Mouse (Mus musculus) cerebellum, adult 2 months (tissue): ENCODE measurements at regions not wholly inside any gene's neighbourhood (a gene's known extent, or its start where the extent isn't known, plus 50 kb on each side); places are given as distances from the start of the nearest gene placed in this dataset.

Experiments used
- DNase-seq, 2 experiments: peaks; one replicate each; pipeline ENCODE4 v3.0.0; 2021
- H3K27ac ChIP-seq: fragments of 200-500 bp; 2 replicates; pipeline ENCODE4 v1.5.1; 2012; ENCODE audit warnings: low read length, control low read depth, inconsistent platforms; ENCODE audit not compliant: insufficient read depth
- H3K27me3 ChIP-seq: fragments of 200-500 bp; 2 replicates; pipeline ENCODE4 v1.6.1; 2012; ENCODE audit warnings: inconsistent platforms, mild to moderate bottlenecking, low read length, moderate library complexity; ENCODE audit not compliant: control insufficient read depth, insufficient read depth
- H3K4me1 ChIP-seq: fragments of 200-500 bp; 2 replicates; pipeline ENCODE4 v1.6.1; 2011; ENCODE audit warnings: low read length; ENCODE audit not compliant: control insufficient read depth, insufficient read depth
- H3K4me3 ChIP-seq: fragments of 200-500 bp; replicated peaks from 2 replicates; pipeline ENCODE3; 2011; ENCODE audit warnings: mild to moderate bottlenecking, low read depth, low read length, control low read depth; ENCODE audit not compliant: insufficient read depth
- CTCF ChIP-seq: fragments of 200-500 bp; IDR thresholded peaks from 2 replicates; pipeline ENCODE4 v1.5.1; 2011; ENCODE audit warnings: low read depth, mild to moderate bottlenecking, control low read depth, low read length, moderate library complexity, borderline replicate concordance; ENCODE audit not compliant: insufficient read depth
- POLR2A ChIP-seq: fragments of 200-500 bp; IDR thresholded peaks from 2 replicates; pipeline ENCODE4 v1.6.1; 2011; ENCODE audit warnings: low read length, control low read depth, borderline replicate concordance; ENCODE audit not compliant: insufficient read depth
- WGBS: fragments of 180-500 bp; shearing (Covaris S2); methylation state at CpG from one replicate; pipeline ENCODE4 v1.1.7; 2018; 5-methylcytosine and 5-hydroxymethylcytosine counted together

- no peak overlapping the region for H3K27ac ChIP-seq
- no peaks in the 10 kb centered on the region for H3K27me3 ChIP-seq
- no peak overlapping the region for H3K4me3 ChIP-seq
- WGBS, result 56% methylated on average over 9 of the region's 9 CpGs
- no peak for TF ChIP-seq POLR2A
- no peak for TF ChIP-seq CTCF
- DNase-seq, result no peak
- no peaks in the 10 kb centered on the region for H3K4me1 ChIP-seq
Observed at GRCm38 (mm10) chr10:51970113-51970512, 52.2 kb upstream of the Vgll2 start.
